Mouse (Mus musculus) kidney, adult 8-10 months (tissue): ENCODE measurements around the gene Erlec1.

Experiments
- DNase-seq, 2 experiments: peaks; one replicate each; pipeline ENCODE4 v3.0.0; 2022

Erlec1 gene

GRCm38 (mm10) chr11:30954279-30954725 is at the start of gene Erlec1:
Gene Erlec1 (minus strand): TSS chr11:30954335.
- DNase-seq: peak; percentile 83 to 86

GRCm38 (mm10) chr11:31001169-31001908 is 47.2 kb upstream of the Erlec1 start:
- DNase-seq: peak; percentile 19 to 20

- DNase-seq: no peak
Observed at GRCm38 (mm10) chr11:31000028-31000427, 45.9 kb upstream of the Erlec1 start.

GRCm38 (mm10) chr11:30998704-30999103 is 44.6 kb upstream of the Erlec1 start:
- no peak for DNase-seq

GRCm38 (mm10) chr11:30998199-30998598 is 44.1 kb upstream of the Erlec1 start:
- DNase-seq: no peak

- no peak for DNase-seq
Observed at GRCm38 (mm10) chr11:30996670-30997069, 42.5 kb upstream of the Erlec1 start.

- no peak for DNase-seq
Observed at GRCm38 (mm10) chr11:30986625-30987017, 32.5 kb upstream of the Erlec1 start.

GRCm38 (mm10) chr11:30985877-30986624 is 31.9 kb upstream of the Erlec1 start, which contains the start of gene Chac2:
Gene Chac2 (minus strand): TSS chr11:30986350.
- DNase-seq: peak; percentile 95 to 96

- DNase-seq: peak in 1 of 2 experiments; percentile 22
Observed at GRCm38 (mm10) chr11:30985237-30985636, 31.1 kb upstream of the Erlec1 start.

GRCm38 (mm10) chr11:30953469-30954154 is 523 bp downstream of the Erlec1 start:
- DNase-seq: peak; percentile 24 to 39

- DNase-seq: no peak
Observed at GRCm38 (mm10) chr11:30952829-30953228, 1.3 kb downstream of the Erlec1 start.

GRCm38 (mm10) chr11:30943522-30943921 is 10.6 kb downstream of the Erlec1 start:
- DNase-seq: no peak

GRCm38 (mm10) chr11:30928498-30928897 is 25.6 kb downstream of the Erlec1 start:
- DNase-seq: no peak

- no peak for DNase-seq
Observed at GRCm38 (mm10) chr11:30928079-30928478, 26.1 kb downstream of the Erlec1 start.

GRCm38 (mm10) chr11:30923283-30923682 is 30.9 kb downstream of the Erlec1 start:
- DNase-seq: no peak

- no peak for DNase-seq
Observed at GRCm38 (mm10) chr11:30920641-30921040, 33.5 kb downstream of the Erlec1 start.

- DNase-seq: no peak
Observed at GRCm38 (mm10) chr11:30912311-30912710, 41.8 kb downstream of the Erlec1 start.

- DNase-seq: no peak
Observed at GRCm38 (mm10) chr11:30899312-30899711, 54.8 kb downstream of the Erlec1 start.

- no peak for DNase-seq
Observed at GRCm38 (mm10) chr11:30896201-30896600, 57.9 kb downstream of the Erlec1 start.

GRCm38 (mm10) chr11:30888153-30888552 is 66.0 kb downstream of the Erlec1 start:
- DNase-seq: no peak

- peak; percentile 11 to 21 for DNase-seq
Observed at GRCm38 (mm10) chr11:30885171-30885871, 68.8 kb downstream of the Erlec1 start, which contains the start of the genes Gpr75 and Asb3. Gene Gpr75 (plus strand): TSS chr11:30885358. Gene Asb3 (plus strand): TSS chr11:30885416.
